Mouse (Mus musculus) lung, embryonic 16.5 days (tissue): ENCODE measurements at regions not wholly inside any gene's neighbourhood (a gene's known extent, or its start where the extent isn't known, plus 50 kb on each side); places are given as distances from the start of the nearest gene placed in this dataset.

Source experiments
- ATAC-seq: fragments of 200-750 bp; cut with Nextera tagmentation; 2 replicates; pipeline ENCODE4 v1.8.0; 2017; ENCODE audit warnings: low read depth, mild to moderate bottlenecking, moderate library complexity
- H3K27ac ChIP-seq: fragments of 300-500 bp; sonication (generic); 2 replicates; pipeline ENCODE4 v1.5.1; 2014; ENCODE audit warnings: mild to moderate bottlenecking, control low read depth, low read length
- H3K27me3 ChIP-seq: fragments of 300-500 bp; sonication (generic); 2 replicates; pipeline ENCODE4 v1.6.1; 2014; ENCODE audit warnings: low read depth, low read length, mixed read lengths; ENCODE audit not compliant: control insufficient read depth, insufficient read depth
- H3K36me3 ChIP-seq: fragments of 300-500 bp; sonication (generic); 2 replicates; pipeline ENCODE4 v1.6.1; 2014; ENCODE audit warnings: low read length; ENCODE audit not compliant: control insufficient read depth, insufficient read depth
- H3K4me1 ChIP-seq: fragments of 300-500 bp; sonication (generic); replicated peaks from 2 replicates; pipeline ENCODE4 v1.6.1; 2014; ENCODE audit warnings: low read length, mixed read lengths; ENCODE audit not compliant: control insufficient read depth, insufficient read depth
- H3K4me2 ChIP-seq: fragments of 300-500 bp; sonication (generic); 2 replicates; pipeline ENCODE4 v1.6.1; 2014; ENCODE audit warnings: low read depth, low read length, control low read depth
- H3K4me3 ChIP-seq: fragments of 300-500 bp; sonication (generic); 2 replicates; pipeline ENCODE4 v1.5.1; 2014; ENCODE audit warnings: mild to moderate bottlenecking, low read length, control low read depth
- H3K9ac ChIP-seq: fragments of 300-500 bp; sonication (generic); 2 replicates; pipeline ENCODE4 v1.6.1; 2014; ENCODE audit warnings: low read length, control low read depth
- H3K9me3 ChIP-seq: fragments of 300-500 bp; sonication (generic); 2 replicates; pipeline ENCODE4 v1.6.1; 2016; ENCODE audit warnings: low read length; ENCODE audit not compliant: control insufficient read depth
- WGBS: fragments of 180-500 bp; shearing (Covaris S2); extraction: QIAGEN DNeasy Blood & Tissue Kit; methylation state at CpG from one replicate; pipeline ENCODE4 v1.1.7; 2014; 5-methylcytosine and 5-hydroxymethylcytosine counted together

DNA sequence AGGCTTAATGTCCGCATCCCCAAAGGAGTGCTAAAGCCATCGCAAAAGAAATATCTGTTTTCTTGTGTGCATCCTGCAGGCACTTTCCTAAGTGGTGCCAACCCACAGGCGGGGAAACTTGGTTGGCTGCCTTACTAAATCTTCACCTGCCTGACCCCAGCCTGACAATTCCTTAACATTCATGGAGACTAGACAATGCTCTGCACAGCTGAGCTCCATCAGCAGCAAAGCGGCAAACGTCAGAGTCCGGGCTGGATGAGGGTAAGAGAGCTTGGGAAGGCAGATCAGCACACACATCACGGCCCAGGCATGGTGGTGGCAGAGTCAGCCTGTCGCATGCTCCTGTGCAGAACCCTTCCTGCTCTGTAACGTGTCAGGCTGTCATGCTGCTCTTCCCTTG is 209.8 kb upstream of the Tshz3 start:
- no peak for ATAC-seq
- H3K9ac ChIP-seq: no peak overlapping the region
- H3K4me1 ChIP-seq: no peaks in the 10 kb centered on the region
- H3K4me2 ChIP-seq: no peak overlapping the region
- H3K27ac ChIP-seq: no peak overlapping the region
- H3K4me3 ChIP-seq: no peak overlapping the region
- no peaks in the 10 kb centered on the region for H3K36me3 ChIP-seq
- H3K27me3 ChIP-seq: no peaks in the 10 kb centered on the region
- WGBS: 55% methylated on average over 9 of the region's 9 CpGs
- no peaks in the 10 kb centered on the region for H3K9me3 ChIP-seq

DNA sequence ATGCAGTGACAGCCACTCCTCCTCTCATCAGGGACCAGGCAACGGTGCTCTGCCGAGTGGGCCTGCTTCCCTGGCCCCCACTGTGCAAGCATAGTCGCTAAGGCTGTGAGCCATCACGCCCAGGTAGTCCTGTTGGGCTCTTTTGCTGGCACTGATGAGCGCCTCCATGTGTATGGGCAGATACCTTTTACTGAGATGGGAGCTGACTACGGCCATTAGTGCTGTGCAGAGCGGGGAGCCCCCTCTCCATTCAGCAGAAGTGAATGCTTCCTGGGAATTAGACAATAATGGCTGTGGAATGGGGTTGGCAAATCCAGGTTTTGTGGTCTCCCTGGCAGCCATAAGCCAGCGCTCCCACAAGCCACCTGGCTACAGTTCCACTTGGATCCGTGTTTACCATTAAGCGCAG is 206.7 kb upstream of the Tshz3 start:
- H3K27me3 ChIP-seq: no peaks in the 10 kb centered on the region
- no peak overlapping the region for H3K9ac ChIP-seq
- H3K27ac ChIP-seq: no peak overlapping the region
- no peak for ATAC-seq
- H3K36me3 ChIP-seq: no peaks in the 10 kb centered on the region
- no peaks in the 10 kb centered on the region for H3K9me3 ChIP-seq
- 76% methylated on average over 10 of the region's 10 CpGs for WGBS
- H3K4me2 ChIP-seq: no peak overlapping the region
- H3K4me3 ChIP-seq: no peak overlapping the region
- no peaks in the 10 kb centered on the region for H3K4me1 ChIP-seq

DNA sequence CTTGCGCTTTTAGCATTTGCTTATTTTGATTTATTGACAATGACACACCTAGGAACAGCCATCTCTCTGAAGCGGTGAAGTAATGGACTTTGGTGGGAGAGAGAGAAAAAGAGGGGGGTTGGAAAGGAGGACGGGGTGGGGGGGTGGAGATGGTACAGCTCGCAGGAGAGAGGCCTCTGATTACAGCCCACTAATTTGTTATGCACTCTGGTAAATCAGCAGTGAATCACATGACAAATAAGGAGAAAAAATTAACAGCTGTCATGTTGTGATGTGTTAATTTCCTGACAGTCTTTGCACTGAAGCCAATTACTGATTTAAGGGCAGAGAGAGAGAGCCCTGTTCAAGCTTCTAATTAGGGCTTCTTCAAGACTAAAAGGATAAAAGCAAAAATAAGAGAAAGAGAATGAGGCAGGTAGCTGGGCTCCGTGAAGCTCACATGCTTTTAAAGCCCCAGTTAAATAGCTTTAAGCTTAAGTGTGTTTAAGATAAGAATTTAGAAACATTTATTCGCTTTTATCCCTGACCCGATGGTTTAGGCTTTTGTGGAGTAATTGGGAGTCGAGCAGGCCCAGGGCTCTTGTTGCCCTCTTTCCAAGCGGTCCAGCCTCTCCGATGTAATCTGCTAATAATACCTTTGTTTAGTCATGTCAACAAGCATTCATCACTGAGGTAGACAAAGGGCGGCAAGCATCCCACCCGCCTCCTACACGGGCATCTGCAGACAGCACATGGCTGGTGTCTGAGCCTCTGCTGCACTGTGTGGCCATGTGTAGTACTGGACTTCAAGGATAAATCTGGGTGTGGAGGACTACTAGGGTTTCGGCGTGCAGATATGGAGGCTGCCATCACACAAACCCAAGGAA is 193.7 kb upstream of the Tshz3 start:
- Histone ChIP-seq H3K27me3 (no peaks in the 10 kb centered on the region), H3K9ac (no peak overlapping the region), H3K9me3 (no peaks in the 10 kb centered on the region), H3K36me3 (no peaks in the 10 kb centered on the region), H3K4me2 (no peak overlapping the region), H3K27ac (no peak overlapping the region), H3K4me1 (no peaks in the 10 kb centered on the region), H3K4me3 (no peak overlapping the region)
- 47% methylated on average over 15 of the region's 15 CpGs for WGBS
- no peak for ATAC-seq

DNA sequence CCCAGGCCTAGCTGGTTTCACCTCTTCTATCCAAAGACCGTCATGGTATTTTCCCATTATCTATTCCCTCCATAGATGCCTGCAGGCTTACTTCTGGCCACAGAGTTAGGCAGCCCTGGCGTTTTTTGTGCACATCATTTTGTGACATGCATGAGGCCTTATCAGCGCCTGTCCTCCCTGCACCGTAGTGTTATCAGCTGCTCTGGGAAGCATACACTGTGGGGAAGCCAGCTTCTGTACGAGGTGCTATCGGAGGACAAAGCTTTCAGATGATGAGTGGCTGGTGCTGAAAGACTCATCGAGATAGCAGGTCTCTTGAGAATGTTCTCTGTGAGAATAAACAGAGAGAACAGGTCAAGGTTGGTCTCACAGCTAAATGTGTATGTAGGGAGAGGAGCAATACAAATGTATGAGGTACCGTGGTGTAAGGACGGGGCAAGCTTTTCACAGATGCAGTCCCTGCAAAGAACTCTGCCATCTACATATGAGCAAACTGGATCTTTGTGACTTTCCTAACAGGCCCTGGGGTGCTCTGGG is 190.0 kb upstream of the Tshz3 start:
- Histone ChIP-seq H3K27me3 (no peaks in the 10 kb centered on the region), H3K4me1 (no peaks in the 10 kb centered on the region), H3K27ac (no peak overlapping the region), H3K36me3 (no peaks in the 10 kb centered on the region), H3K9ac (no peak overlapping the region), H3K4me3 (no peak overlapping the region), H3K9me3 (no peaks in the 10 kb centered on the region), H3K4me2 (no peak overlapping the region)
- ATAC-seq: no peak
- 55% methylated on average over 9 of the region's 9 CpGs for WGBS

DNA sequence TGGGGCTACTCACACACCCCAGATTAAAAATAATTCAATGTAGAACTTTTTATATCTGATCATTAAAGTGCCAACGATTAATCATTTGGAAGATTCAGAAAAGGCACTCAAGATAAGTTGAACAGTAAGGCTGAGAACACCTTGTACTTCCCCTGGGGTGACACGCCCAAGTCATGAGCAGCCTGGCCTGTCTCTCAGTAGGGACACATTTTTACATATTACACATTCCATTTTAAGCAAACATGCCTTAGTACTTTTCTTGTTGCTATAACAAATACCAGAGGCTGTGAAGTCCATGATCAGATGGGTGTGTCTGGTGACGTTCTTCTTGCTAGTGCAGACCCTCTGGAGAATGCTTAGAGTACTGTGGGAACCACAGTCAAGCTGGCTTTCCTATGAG is 184.2 kb upstream of the Tshz3 start:
- Histone ChIP-seq H3K4me2 (no peak overlapping the region), H3K4me1 (peaks cover 10% of the 10 kb centered on the region), H3K9me3 (no peaks in the 10 kb centered on the region), H3K4me3 (no peak overlapping the region), H3K9ac (no peak overlapping the region), H3K27me3 (no peaks in the 10 kb centered on the region), H3K27ac (no peak overlapping the region), H3K36me3 (no peaks in the 10 kb centered on the region)
- ATAC-seq: peak; percentile 41
- 56% methylated on average over 3 of the region's 3 CpGs for WGBS

DNA sequence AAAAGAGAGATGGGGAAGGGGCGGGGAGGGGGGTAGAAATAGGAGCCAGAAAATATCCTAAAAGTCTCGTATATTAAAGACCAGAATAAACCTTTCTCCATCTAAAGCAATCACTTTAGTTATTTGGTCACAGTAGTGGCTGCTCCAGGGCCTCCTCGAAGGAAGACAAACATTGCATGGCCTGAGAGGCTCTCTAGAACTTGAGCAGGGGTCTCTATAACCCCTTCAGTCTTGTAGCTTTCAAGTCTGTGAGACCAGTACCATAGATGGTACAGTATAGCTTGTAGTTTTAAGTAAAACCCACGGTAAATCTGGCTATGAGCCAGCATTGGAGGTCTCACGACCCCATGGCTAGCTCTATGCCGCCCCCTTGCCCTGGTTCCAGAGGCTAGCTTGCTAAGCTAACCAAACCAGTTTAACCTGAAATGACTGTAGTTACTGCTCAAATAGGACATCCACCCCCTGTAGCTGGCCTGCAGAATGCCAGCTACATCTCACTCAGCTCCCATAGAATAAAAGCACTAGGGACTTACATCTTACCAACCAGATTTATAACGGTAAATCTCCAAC is 181.7 kb upstream of the Tshz3 start:
- Histone ChIP-seq H3K27ac (peak overlapping the region; percentile 63; the same call in 1 of the 2 replicates), H3K4me3 (no peak overlapping the region), H3K9ac (no peak overlapping the region), H3K4me1 (peaks cover 10% of the 10 kb centered on the region), H3K36me3 (no peaks in the 10 kb centered on the region), H3K27me3 (no peaks in the 10 kb centered on the region), H3K9me3 (no peaks in the 10 kb centered on the region), H3K4me2 (no peak overlapping the region)
- peak; percentile 88 for ATAC-seq
- 36% methylated on average over 7 of the region's 7 CpGs for WGBS

DNA sequence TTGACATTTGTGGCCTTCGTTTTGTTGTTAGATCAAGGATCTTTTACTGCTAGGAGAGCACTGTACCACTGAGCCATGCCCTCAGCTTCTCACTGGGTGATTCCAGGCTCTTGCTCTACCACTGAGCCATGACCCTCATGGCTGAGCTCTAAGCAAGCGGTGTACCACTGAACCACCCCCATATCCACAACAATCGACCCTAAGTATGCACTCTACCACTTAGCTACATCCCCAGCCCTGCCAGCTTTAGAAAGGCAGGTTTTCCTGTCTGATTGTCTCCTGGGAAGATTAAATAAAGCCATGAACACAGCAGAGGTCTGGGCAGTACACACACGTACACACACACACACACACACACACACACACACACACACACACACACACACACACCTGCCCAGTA is 178.9 kb upstream of the Tshz3 start:
- ATAC-seq: no peak
- H3K4me3 ChIP-seq: no peak overlapping the region
- no peaks in the 10 kb centered on the region for H3K36me3 ChIP-seq
- 68% methylated on average over 4 of the region's 4 CpGs for WGBS
- no peak overlapping the region for H3K9ac ChIP-seq
- H3K4me1 ChIP-seq: peaks cover 10% of the 10 kb centered on the region
- H3K27me3 ChIP-seq: no peaks in the 10 kb centered on the region
- H3K9me3 ChIP-seq: no peaks in the 10 kb centered on the region
- no peak overlapping the region for H3K4me2 ChIP-seq
- no peak overlapping the region for H3K27ac ChIP-seq

DNA sequence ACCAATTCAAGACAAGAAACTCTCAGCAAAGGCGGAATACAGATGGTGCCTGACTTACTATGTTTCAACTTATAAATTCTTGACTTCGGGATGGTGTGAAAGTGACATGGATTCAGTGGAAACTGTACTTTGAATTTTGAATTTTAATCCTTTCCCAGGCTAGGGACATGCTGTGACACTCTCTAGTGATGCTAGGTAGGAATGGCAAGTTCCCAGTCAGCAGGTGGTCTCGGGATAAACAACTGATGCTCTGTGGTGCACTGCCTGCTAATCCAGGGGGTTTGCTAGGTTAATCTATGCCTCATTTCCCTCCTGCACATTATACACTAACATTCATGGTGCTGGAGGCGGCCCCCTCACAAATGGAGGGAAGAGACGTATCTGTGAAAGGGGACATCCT is 175.0 kb upstream of the Tshz3 start:
- ATAC-seq: no peak

DNA sequence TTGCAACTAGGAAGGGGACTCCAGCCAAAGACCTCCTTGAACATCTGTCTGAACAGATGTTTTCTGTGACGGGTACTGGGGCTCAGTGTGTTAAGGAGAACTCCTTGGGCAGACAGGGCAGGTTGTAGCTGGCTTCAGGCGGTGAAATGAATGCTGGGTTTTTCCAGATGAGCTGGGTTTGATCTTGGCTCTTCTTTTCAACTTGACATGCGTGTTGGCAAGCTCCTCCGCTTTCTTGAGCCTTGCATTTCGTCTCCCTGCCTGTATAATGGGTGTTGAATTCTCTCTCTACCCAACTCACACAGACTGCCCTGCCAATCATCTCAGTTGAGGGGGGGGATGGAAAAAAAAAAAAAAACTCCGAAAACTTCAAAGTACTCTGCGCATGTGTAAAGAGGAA is 171.8 kb upstream of the Tshz3 start:
- Histone ChIP-seq H3K27me3 (no peaks in the 10 kb centered on the region), H3K9me3 (no peaks in the 10 kb centered on the region), H3K4me2 (no peak overlapping the region), H3K4me1 (no peaks in the 10 kb centered on the region), H3K27ac (no peak overlapping the region), H3K36me3 (no peaks in the 10 kb centered on the region), H3K9ac (no peak overlapping the region), H3K4me3 (no peak overlapping the region)
- WGBS: 63% methylated on average over 7 of the region's 7 CpGs
- ATAC-seq: no peak

More for the DNA sequence above, 175.0 kb upstream of the Tshz3 start:
- Histone ChIP-seq H3K9me3 (no peaks in the 10 kb centered on the region), H3K27me3 (no peaks in the 10 kb centered on the region), H3K9ac (no peak overlapping the region), H3K4me3 (no peak overlapping the region), H3K27ac (no peak overlapping the region), H3K36me3 (no peaks in the 10 kb centered on the region), H3K4me2 (no peak overlapping the region), H3K4me1 (no peaks in the 10 kb centered on the region)
- 72% methylated on average over 5 of the region's 5 CpGs for WGBS
